Mouse (Mus musculus) cerebellum, adult 2 months (tissue): Measurements from ENCODE around the gene Hunk. TPM values are rescaled to one million over a fixed set of nuclear protein-coding genes. Genes with fewer than 3 reads are reported as not detected.

Experiments
- DNase-seq, 2 experiments: peaks; one replicate each; pipeline ENCODE4 v3.0.0; 2021
- H3K27ac ChIP-seq: fragments of 200-500 bp; 2 replicates; pipeline ENCODE4 v1.5.1; 2012; ENCODE audit warnings: low read length, control low read depth, inconsistent platforms; ENCODE audit not compliant: insufficient read depth
- H3K27me3 ChIP-seq: fragments of 200-500 bp; 2 replicates; pipeline ENCODE4 v1.6.1; 2012; ENCODE audit warnings: inconsistent platforms, mild to moderate bottlenecking, low read length, moderate library complexity; ENCODE audit not compliant: control insufficient read depth, insufficient read depth
- H3K4me1 ChIP-seq: fragments of 200-500 bp; 2 replicates; pipeline ENCODE4 v1.6.1; 2011; ENCODE audit warnings: low read length; ENCODE audit not compliant: control insufficient read depth, insufficient read depth
- H3K4me3 ChIP-seq: fragments of 200-500 bp; replicated peaks from 2 replicates; pipeline ENCODE3; 2011; ENCODE audit warnings: mild to moderate bottlenecking, low read depth, low read length, control low read depth; ENCODE audit not compliant: insufficient read depth
- CTCF ChIP-seq: fragments of 200-500 bp; IDR thresholded peaks from 2 replicates; pipeline ENCODE4 v1.5.1; 2011; ENCODE audit warnings: low read depth, mild to moderate bottlenecking, control low read depth, low read length, moderate library complexity, borderline replicate concordance; ENCODE audit not compliant: insufficient read depth
- POLR2A ChIP-seq: fragments of 200-500 bp; IDR thresholded peaks from 2 replicates; pipeline ENCODE4 v1.6.1; 2011; ENCODE audit warnings: low read length, control low read depth, borderline replicate concordance; ENCODE audit not compliant: insufficient read depth
- WGBS: fragments of 180-500 bp; shearing (Covaris S2); methylation state at CpG from one replicate; pipeline ENCODE4 v1.1.7; 2018; 5-methylcytosine and 5-hydroxymethylcytosine counted together
- polyA plus RNA-seq: library from polyadenylated mRNA; depleted of rRNA; stranded (reverse); fragments of >200 nt; gene quantifications from 2 replicates; pipeline ENCODE4 v1.2.3, GENCODE M21; 2012

Gene Hunk
- polyA plus RNA-seq, 1 experiment, result 12.6 TPM

- TF ChIP-seq CTCF (no peak), POLR2A (no peak)
- DNase-seq, result no peak
- WGBS, result 9% methylated on average over 4 of the region's 4 CpGs
- no peaks in the 10 kb centered on the region for H3K4me1 ChIP-seq
- no peaks in the 10 kb centered on the region; the same call in 1 of the 2 replicates for H3K27me3 ChIP-seq
- no peak overlapping the region for H3K27ac ChIP-seq
- no peak overlapping the region for H3K4me3 ChIP-seq
Observed at GRCm38 (mm10) chr16:90359750-90360149, 26.1 kb upstream of the Hunk start.

- Histone ChIP-seq H3K27ac (no peak overlapping the region), H3K4me1 (no peaks in the 10 kb centered on the region), H3K4me3 (no peak overlapping the region), H3K27me3 (no peaks in the 10 kb centered on the region; the same call in 1 of the 2 replicates)
- no peak for DNase-seq
- TF ChIP-seq POLR2A, result no peak
- no peak for TF ChIP-seq CTCF
- WGBS, result 14% methylated on average over 7 of the region's 7 CpGs
Observed at GRCm38 (mm10) chr16:90360327-90360726, 25.5 kb upstream of the Hunk start.

- TF ChIP-seq CTCF (no peak), POLR2A (no peak)
- Histone ChIP-seq H3K4me1 (no peaks in the 10 kb centered on the region), H3K27ac (no peak overlapping the region), H3K27me3 (no peaks in the 10 kb centered on the region; the same call in 1 of the 2 replicates), H3K4me3 (no peak overlapping the region)
- no peak for DNase-seq
- 78% methylated on average over 6 of the region's 6 CpGs for WGBS
Observed at GRCm38 (mm10) chr16:90362926-90363325, 22.9 kb upstream of the Hunk start.

GRCm38 (mm10) chr16:90379897-90380296, 5.9 kb upstream of the Hunk start:
- Histone ChIP-seq H3K4me3 (no peak overlapping the region), H3K27ac (no peak overlapping the region), H3K4me1 (peaks cover 7% of the 10 kb centered on the region), H3K27me3 (no peaks in the 10 kb centered on the region; the same call in 1 of the 2 replicates)
- DNase-seq, result peak; percentile 64 to 73
- 22% methylated on average over 11 of the region's 11 CpGs for WGBS
- TF ChIP-seq POLR2A, result no peak
- TF ChIP-seq CTCF, result peak; percentile 78

GRCm38 (mm10) chr16:90381633-90382032, 4.2 kb upstream of the Hunk start:
- Histone ChIP-seq H3K27ac (no peak overlapping the region), H3K27me3 (no peaks in the 10 kb centered on the region; the same call in 1 of the 2 replicates), H3K4me3 (no peak overlapping the region), H3K4me1 (peaks cover 10% of the 10 kb centered on the region)
- WGBS, result 92% methylated on average over 3 of the region's 3 CpGs
- DNase-seq, result no peak
- peak; percentile 17; the same call in 1 of the 2 replicates for TF ChIP-seq CTCF
- no peak for TF ChIP-seq POLR2A

- TF ChIP-seq CTCF, result no peak
- TF ChIP-seq POLR2A, result no peak
- H3K27me3 ChIP-seq, result no peaks in the 10 kb centered on the region; the same call in 1 of the 2 replicates
- no peak overlapping the region; the same call in 1 of the 2 replicates for H3K27ac ChIP-seq
- 12% methylated on average over 10 of the region's 10 CpGs for WGBS
- H3K4me1 ChIP-seq, result peaks cover 12% of the 10 kb centered on the region
- H3K4me3 ChIP-seq, result no peak overlapping the region
- DNase-seq, result peak; percentile 37 to 67
Observed at GRCm38 (mm10) chr16:90382701-90383280, 3.0 kb upstream of the Hunk start.

- no peak overlapping the region for H3K4me3 ChIP-seq
- peaks cover 12% of the 10 kb centered on the region for H3K4me1 ChIP-seq
- DNase-seq, result no peak
- no peak for TF ChIP-seq POLR2A
- no peak for TF ChIP-seq CTCF
- 85% methylated on average over 3 of the region's 3 CpGs for WGBS
- no peaks in the 10 kb centered on the region; the same call in 1 of the 2 replicates for H3K27me3 ChIP-seq
- H3K27ac ChIP-seq, result no peak overlapping the region
Observed at GRCm38 (mm10) chr16:90384058-90384457, 1.8 kb upstream of the Hunk start.

GRCm38 (mm10) chr16:90384846-90385245, 967 bp upstream of the Hunk start:
- Histone ChIP-seq H3K4me1 (peaks cover 12% of the 10 kb centered on the region), H3K4me3 (no peak overlapping the region), H3K27me3 (no peaks in the 10 kb centered on the region; the same call in 1 of the 2 replicates), H3K27ac (no peak overlapping the region)
- TF ChIP-seq CTCF, result no peak
- no peak for TF ChIP-seq POLR2A
- DNase-seq, result no peak
- 41% methylated on average over 12 of the region's 12 CpGs for WGBS
